Mouse (Mus musculus) cerebellum, adult 9-10 months (tissue): Measurements from ENCODE around the gene Col23a1.

Experiments
- DNase-seq: peaks from one replicate; pipeline ENCODE4 v3.0.0; 2022

The Col23a1 gene

DNA sequence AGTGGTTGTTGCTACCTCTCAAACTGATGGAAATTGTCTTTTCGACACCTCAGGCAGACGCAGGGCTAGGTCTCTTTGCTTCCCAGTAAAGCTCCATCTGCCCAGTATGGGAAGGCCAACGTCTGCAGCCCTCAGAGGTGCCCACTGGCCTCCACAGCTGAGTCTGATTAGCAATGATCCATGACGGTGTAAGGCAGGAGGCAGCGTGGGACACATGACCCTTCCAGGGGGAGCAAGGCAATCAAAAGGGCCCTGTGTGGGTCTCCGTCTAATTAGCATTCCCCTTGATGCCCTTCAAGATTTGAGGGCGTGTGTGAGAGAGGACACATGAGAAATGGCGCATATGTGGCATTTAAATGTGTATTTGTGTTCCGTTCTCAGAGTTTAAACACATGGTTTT, 199.1 kb downstream of the Col23a1 start:
- no peak for DNase-seq

DNA sequence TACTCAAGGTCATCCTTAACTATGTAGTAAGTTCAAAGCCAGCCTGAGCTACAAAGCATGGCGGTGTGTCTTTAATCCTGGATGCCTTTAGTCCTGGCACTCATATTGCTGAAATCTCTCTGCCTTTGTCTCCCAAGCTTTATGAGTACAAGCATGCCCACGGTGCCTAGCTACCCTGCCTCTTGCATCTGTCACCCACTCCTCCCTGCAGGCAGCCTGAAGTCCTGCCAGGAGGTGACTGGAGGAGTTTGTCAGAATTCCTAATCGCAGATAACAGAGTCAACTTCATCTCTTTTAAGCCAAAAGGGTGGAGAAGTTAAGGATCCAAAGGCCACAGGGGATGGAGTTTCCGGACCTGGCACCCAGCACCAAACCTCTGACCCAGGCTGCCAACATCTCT, 203.7 kb downstream of the Col23a1 start:
- no peak for DNase-seq

DNA sequence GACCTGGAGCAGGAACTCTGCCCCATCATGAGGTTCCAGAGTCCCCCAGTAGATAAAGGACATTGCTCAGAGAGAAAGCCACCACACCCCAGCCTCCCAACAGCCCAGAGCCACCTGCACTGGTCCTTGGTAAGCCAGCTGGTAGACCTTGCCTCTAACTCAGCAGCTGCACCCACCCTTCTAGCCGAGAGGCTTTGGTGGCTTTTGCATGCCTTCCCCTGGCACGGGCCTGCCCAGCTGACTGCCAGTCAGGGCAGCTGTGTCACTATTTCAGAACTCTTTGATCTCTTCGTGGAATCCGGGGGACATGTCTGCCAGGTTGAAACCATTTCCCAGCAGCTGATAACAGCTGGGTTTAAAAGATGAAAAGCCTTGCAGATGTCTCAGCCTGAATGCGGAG, 204.5 kb downstream of the Col23a1 start:
- no peak for DNase-seq

DNA sequence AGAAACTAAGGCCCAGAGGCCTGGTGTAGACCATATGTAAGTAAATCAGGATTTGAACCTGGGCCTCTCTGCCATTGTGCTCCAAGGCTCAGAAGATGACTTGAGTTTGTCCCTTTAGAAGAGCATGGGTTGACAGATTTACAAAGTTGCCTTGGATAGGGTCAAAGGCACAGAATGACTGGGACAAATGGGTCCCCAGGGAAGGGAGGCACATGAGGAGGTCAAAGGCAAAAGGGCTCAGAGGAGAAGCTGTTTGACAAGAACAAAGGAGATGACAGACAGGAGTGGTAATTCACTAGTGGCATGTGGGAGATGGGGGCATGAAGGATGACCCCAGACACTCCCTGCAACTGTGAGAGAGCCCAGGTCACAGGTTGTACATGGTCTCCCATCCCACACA, 210.1 kb downstream of the Col23a1 start:
- no peak for DNase-seq

DNA sequence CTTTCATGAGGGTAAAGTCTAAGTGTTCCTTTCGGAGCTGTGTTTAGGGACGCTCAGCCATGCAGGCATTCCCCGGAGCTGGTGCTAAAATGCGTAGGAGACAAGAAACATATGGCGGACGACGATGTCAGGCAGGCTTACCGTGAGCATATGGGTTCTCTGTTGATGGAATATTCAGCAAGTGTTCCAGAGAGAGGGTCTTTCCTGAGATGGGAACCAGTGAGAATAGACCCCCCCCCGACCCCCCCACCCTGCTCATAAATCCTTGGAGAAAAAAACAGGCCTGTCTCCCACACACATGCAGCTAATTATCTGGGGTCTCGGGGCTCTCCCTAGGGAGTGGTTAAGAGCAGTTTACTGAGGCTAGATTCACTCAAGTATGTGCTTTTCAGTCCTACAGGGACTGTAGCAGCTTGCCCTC, 212.7 kb downstream of the Col23a1 start:
- no peak for DNase-seq

DNA sequence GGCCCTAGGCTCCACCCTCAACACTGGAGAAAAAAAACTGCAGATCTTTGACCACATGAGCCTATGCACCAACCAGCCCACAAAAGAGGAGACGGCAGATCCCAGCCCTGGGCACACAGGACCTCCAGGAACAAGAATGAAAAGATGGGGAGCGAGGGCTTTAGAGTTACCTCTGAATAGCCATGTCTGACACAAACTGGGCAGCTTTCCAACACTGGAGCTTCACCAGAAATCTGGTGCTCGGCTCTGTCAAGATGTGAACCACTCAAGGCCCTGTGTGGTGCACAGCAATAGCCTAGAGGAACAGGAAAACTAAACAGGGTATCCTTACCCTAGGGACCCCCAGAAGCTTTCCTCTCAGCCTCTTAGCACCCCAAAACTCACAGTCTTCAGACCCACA, 215.2 kb downstream of the Col23a1 start:
- no peak for DNase-seq

DNA sequence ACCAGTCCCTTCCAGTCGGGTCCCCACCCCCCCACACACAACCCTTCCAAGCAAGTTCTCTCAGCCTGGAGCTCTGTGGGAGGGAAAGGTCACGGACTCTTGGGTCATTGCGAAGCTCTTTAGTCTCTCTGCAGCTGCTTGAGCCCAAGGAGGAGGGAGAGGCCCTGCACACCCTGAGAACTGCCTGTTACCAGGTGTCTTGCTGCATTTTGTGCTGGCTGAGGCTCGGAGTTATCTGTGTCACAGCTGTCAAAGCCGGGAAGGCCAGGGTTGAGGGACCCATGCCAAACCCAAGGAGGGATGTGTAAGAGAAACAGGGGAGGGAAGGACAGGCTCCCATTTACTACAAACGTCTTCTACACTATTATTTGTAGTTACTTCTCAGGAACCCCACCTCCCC, 218.3 kb downstream of the Col23a1 start:
- DNase-seq: no peak

DNA sequence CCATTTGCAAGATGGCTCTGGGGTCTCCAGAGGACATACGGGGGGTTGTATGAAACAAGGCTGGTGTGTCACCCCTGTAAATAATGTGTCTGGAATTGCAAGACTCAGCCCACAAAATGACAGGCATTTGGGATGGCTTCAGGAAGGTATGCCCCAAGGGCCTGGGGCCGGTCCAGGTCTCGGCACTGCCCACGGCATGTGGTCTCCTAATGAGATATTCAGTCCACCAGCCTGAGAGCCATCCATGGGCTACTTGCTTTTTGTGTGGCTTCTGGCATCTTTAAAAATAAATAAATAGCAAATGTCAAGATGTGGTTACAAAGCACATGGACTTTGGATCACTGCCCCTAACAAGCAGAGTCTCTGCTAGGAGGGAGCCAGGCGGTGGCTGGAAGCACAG, 219.5 kb downstream of the Col23a1 start:
- no peak for DNase-seq

DNA sequence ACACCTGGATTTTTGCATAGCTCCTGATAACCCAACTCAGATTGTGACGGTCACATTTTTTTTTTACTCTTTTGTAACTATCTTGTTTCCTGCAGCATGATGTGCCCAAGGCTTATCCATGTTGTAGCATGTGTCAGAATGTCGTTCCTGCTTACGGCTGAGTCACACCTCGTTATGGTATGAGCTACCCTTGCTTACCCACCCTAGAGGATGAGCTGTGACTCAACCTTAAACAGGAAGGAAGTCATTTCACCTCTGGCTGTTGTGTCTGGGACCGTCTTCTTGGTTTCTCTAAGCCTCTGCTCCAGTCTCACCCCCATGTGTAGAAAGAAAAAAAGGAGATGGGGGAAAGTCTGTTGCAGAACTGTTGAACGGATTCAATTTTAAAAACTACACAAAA, 223.3 kb downstream of the Col23a1 start:
- DNase-seq: no peak

DNA sequence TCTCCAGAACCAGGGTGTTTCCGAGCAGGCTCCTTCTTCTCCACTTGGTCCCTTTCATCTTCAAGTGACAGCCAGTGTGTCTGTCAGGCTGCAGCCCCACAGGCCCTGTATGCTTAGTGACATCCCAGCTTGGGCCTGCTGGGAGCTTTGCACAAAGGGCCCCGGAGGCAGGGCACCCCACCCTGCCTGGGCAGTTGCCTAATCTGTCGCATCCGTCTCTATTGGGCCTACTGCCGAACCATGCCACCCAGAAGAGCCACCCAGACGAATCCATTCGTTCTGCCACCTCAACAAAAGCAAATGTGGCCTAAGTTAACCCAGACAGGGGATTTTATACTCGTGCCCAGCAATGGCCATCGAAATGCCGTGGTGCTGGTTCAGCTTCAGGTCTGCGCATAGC, 225.6 kb downstream of the Col23a1 start:
- no peak for DNase-seq

DNA sequence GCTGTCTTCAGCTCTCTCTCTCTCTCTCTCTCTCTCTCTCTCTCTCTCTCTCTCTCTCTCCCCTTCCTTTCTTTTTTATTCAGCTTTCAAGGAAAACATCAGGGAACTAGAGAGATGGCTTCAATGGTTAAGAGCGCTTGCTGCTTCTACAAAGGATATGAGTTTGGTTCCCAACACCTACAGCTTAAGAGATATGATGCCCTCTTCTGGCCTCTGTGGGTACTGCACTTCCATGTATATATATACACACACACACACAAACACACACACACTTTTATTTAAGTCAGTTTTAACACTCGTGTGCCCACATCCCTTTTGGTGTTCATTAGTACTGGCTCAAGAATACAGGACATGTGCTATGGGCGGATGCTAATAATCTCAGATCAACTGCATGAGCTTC, 228.4 kb downstream of the Col23a1 start:
- DNase-seq: no peak

DNA sequence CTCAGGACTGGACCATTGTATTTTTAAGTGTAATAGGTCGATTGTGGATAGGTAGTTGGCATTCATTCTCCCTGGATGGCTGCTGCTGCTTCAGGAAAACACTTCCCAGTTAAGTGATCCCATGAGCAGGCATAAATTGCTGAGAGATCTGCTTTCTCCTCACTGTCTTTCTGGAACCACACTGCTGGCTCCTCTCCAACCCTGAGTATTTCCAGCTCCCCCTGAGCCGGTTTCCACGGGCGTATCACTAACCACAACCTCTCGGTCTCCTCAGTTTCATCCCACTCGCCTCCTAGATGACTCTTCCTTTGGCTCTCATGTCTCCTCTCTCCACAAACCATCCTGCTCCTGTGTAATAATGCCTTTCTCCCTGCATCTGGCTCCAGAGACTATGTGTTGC, 228.9 kb downstream of the Col23a1 start:
- DNase-seq: no peak

DNA sequence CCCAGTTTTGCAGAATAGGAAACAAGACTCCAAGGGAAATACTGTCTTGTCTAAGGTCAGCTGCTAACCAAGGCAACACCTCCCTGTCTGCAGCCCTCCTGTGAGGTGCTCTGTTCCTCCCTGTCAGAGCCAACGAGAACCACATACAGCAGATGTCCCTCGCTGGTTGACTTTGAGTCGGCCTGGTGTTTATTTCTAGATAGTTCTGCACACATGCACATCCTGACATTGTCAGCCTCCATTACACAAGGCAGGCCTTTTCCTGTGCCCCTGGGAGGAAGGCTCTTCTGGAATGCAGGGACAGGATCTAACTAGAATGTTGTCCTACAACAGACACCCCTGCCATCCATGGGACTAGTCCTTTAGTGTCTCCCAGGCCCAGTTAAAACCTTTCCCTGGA, 231.7 kb downstream of the Col23a1 start:
- DNase-seq: no peak

DNA sequence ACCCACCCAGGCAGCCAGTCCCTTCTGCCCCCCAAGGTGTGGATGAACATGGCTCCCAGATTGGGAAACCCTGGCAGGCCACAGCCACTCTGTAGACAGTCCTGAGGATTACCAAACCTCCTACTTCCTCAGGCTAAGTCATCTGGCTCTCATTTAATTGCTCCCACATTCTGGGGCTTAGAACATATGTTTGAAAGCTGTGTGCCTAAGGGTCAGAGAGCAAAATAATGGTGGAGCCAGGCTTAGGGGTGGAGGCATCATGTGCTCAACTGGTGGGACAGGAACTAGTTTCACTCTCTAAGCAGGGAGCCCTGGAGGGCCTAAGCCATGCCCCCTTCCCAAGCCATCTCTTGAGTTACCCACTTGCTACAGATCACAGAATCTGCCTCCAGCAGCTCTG, 233.5 kb downstream of the Col23a1 start:
- no peak for DNase-seq

DNA sequence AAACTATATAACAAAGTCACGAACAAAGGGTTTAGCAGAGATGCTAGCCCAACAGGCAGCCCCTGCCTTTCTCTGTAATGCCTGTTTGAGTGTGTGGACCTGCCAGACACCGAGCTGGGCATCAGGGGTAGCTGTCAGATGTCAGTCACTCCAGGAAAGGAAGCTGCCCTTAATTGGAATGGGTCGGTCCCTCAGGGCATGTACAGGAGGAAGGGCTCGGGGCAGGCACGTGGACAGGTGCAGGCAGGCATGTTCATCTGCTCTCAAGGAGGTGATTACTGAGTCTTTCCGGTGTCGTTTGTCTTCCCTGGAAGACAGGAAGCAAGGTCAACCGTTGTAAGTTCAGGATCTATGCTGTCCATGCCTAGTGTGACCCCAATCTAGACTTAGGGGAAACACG, 233.9 kb downstream of the Col23a1 start:
- DNase-seq: no peak

DNA sequence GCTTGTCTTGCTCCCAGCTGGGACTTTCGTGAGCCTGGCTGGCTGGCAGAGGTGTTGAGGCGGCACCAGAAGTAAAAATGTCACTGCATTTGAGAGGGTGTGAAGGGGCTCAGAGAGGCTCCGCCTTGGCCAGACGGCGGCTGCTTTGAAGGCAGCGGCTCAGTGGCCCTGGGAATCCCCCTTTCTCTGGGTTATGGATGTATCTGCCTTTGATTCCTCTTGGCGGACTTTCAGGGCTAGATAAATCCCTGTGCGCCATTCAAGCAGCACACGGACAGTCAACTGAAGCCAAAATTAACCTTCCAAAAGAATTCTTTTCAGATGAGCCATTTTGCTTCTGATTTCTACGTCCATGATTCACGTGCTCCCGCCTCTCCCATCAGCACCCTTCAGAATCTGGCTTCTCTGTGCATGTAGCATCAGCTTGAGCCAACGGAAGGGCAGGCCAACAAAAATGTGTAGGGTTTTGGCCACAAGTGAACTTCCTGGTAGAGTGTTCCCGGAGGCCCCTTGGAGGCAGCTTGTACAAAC, 237.0 kb downstream of the Col23a1 start:
- DNase-seq: no peak

DNA sequence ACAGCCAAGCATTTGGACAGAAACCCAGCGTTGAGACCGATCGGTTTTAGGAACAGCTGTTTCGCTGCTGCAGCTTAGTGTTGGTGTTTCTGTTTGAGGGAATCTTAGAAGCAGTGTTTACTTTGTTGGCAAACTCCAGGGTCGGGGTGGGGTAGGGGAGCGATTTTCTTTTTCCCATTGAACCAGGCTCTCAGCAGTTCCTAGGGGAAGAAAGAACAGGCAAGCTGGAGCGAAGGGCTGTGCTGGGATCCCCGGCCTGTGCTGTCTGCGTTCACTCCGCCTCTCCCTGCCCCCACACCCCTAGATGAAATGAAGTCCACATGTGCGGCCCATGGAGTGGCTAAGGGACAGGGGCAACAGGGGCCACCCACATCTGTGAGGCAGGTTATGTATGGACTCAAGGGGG, 243.4 kb downstream of the Col23a1 start:
- DNase-seq: no peak

DNA sequence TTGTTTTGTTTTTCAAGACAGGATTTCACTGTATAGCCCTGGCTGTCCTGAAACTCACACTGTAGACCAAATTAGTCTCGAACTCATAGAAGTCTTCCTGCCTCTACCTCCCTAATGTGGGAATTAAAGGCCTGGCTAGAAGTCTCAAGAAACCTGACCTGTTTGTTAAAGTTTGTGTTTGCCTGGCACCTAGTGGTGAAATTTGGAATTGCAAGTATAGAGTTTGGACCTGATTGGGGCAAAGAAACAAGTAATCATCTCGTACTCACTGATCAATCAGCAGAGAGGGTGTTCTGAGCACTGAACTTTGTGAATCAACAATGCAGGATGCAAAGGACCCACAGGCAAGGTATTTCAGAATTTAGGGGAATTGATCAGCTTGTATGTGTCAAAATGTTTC, 244.6 kb downstream of the Col23a1 start:
- peak; percentile 66 for DNase-seq

DNA sequence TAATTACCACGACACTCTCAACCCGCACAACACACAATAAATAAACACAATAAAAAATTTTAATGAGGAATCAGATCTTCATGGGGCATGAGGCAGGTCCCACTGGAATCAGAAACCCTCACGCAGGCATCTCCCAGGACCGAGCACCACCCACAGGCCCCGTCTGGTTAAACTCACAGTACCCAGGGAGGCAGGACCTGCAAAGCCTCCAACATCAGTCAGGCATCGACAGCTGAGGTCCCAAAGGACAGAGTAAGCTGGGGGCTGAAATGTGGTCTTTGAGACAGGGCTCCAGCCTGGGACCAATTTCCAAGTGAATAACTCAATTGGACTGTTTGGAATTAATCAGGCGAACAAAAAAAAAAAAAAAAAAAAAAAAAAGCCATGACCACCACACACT, 248.7 kb downstream of the Col23a1 start:
- DNase-seq: no peak

DNA sequence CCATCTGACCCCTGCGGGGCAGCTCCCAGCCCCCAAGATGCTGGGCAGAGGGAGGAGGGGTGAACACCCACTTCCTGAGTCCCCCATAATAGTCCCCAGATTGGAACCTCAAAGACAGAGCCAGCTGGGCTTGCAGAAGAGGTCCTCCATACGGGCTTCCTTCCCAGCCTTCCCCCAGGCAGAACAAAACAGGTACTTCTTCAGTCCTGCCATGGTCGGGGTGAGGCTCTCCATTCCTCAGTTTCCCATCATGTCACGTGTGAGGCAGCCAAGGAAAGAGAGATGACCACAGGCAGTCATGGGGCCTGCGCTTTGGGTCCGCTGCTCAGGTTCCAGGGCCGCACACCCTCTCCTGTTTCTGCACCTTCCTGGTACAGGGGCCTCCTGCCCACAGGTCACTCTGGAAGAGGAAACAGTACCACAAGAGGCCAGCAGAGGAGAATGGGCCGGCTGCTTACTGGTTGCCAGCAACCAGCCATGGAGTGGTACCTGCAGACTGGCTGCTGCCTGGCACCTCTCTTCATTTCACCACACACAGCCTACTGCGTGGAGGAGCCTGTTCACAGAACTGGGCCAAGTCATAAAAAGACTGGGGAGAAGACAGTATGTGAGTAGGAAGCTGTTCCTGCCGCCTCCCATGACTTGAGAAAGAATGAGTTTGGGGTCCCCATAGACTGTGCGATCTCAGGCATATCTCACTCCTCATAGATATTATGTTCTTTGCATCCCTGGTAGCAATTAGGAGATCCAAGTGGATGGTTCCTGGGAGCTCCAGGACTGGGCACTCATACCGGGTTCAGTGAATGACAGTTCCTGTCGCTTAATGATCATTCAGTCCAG, 249.4 kb downstream of the Col23a1 start:
- DNase-seq: no peak

DNA sequence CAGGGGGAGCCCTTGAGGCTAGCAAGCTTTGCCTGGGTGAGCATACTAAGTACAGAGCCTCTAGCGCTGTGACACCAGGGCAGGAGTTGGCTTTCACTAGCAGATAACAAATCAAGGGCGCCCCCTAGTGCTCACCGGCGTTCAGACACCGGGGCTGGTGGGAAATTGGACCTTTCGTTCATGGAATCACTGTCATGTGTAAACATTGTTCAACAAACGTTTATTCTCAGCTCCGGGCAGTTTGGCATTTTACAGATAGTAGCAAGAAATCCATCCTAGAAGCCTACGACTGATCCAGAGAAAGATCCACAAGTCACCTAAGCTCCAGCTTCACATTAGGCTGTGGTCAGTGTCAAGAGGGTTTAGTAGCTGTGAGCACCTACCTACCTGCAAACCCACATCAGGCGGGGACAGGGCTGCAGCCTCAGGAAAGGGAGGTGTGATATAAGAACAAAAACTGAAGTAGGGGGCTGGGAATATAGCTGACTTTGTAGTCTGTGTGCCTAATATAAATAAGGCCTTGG, 250.1 kb downstream of the Col23a1 start:
- DNase-seq: peak; percentile 96

DNA sequence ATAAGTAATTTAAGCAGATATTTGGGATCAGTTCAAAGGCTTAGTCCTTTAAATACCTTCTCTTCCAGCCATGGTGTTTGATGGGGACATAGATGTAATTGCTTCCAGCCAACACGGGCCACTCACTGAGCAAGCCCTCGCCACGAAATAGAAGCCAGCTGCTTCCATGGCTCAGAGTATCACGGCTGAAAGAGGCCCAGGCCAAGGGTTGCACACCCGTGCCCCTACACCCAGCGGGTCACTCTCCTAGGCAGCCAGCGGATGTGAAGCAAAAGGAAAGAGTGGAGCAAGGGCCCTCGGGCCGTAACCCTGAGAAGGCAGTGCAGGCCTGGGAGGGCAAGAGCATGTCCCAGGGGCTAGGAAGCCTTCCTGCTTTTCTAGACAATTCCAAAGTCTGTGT, 252.7 kb downstream of the Col23a1 start:
- DNase-seq: no peak

DNA sequence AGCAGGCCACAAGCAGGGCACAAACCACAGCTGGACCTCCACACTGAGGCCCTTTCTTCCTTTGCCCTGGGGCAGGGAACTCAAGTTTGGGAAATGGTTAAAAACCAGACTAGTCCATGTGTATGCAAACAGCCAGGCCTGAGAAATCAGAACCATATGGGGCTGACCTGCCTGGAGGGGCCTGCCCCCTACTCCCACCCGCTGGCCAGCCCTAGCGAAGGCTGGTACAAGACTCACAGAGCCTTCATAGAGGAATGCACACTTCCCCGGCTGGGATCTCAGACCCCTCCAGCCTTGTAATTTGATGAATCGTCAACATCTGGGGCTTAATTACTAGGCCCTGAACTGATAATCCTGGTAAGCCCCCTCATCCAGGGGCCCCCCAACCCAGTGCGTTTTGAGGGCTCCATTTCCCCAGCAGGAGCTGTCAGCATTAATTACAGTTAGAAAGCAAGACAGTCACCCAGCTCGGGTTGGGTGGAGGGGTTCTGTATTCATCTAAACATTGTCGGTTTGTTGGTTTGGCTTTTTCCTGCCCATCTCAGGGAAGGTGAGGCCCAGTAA, 253.8 kb downstream of the Col23a1 start:
- DNase-seq: no peak

DNA sequence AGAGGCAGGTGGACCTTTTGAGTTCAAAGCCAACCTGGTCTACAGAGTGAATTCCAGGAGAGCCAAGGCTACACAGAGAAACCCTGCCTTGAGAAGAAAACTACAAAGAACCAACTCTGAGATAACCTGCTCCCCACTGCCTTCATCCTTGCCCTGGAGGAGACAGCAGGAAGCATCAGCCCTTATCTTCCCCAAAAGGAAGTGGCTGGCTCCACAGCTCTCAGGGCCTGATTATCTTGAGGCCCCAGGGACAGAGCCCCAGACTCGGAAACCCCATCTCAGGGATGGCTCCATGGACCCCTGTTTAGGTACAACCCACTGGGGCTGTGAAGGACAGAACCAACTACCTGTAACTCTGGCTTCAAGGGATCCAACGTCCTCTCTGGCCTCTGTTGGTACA, 254.7 kb downstream of the Col23a1 start:
- DNase-seq: no peak
